Mouse (Mus musculus) lung, embryonic 14.5 days (tissue): ENCODE data around the gene Plcl1. TPM values are rescaled to one million over a fixed set of nuclear protein-coding genes. Genes with fewer than 3 reads are reported as not detected.
A peak's percentile ranks its signal among the peaks of the same experiment; 100 is the strongest.

Source experiments
- ATAC-seq: fragments of 200-750 bp; cut with Nextera tagmentation; 2 replicates; pipeline ENCODE4 v1.8.0; 2017; ENCODE audit warnings: mild to moderate bottlenecking, moderate TSS enrichment, moderate library complexity; ENCODE audit not compliant: insufficient read depth
- DNase-seq: peaks from one replicate; pipeline ENCODE4 v3.0.0-alpha.2; 2015
- H3K27ac ChIP-seq: fragments of 300-500 bp; sonication (generic); 2 replicates; pipeline ENCODE4 v1.5.1; 2014; ENCODE audit warnings: low read depth, mild to moderate bottlenecking, moderate library complexity
- H3K27me3 ChIP-seq: fragments of 300-500 bp; sonication (generic); 2 replicates; pipeline ENCODE4 v1.6.1; 2014; ENCODE audit warnings: low read length, control low read depth; ENCODE audit not compliant: insufficient read depth
- H3K36me3 ChIP-seq: fragments of 300-500 bp; sonication (generic); 2 replicates; pipeline ENCODE4 v1.6.1; 2014; ENCODE audit warnings: control low read depth; ENCODE audit not compliant: insufficient read depth
- H3K4me1 ChIP-seq: fragments of 300-500 bp; sonication (generic); 2 replicates; pipeline ENCODE4 v1.6.1; 2014; ENCODE audit warnings: antibody characterized with exemption, control low read depth; ENCODE audit not compliant: insufficient read depth
- H3K4me2 ChIP-seq: fragments of 300-500 bp; sonication (generic); 2 replicates; pipeline ENCODE4 v1.6.1; 2014; ENCODE audit warnings: mild to moderate bottlenecking
- H3K4me3 ChIP-seq: fragments of 300-500 bp; sonication (generic); 2 replicates; pipeline ENCODE4 v1.5.1; 2014; ENCODE audit warnings: low read depth, low read length
- H3K9ac ChIP-seq: fragments of 300-500 bp; sonication (generic); 2 replicates; pipeline ENCODE4 v1.6.1; 2014
- H3K9me3 ChIP-seq: fragments of 300-500 bp; sonication (generic); 2 replicates; pipeline ENCODE4 v1.6.1; 2016; ENCODE audit warnings: low read depth, low read length, control low read depth
- CTCF ChIP-seq: IDR thresholded peaks from 2 replicates; pipeline ENCODE4 v1.5.1; 2016; ENCODE audit warnings: antibody characterized with exemption, low read depth
- WGBS: fragments of 180-500 bp; shearing (Covaris S2); extraction: QIAGEN DNeasy Blood & Tissue Kit; methylation state at CpG from one replicate; pipeline ENCODE4 v1.1.7; 2014; 5-methylcytosine and 5-hydroxymethylcytosine counted together
- polyA plus RNA-seq: library from polyadenylated mRNA; unstranded; fragments of >200 nt; fragmentation: Nextera tagmentation; extraction: Ambion mirVana; gene quantifications from 2 replicates; pipeline ENCODE4 v1.2.1, GENCODE M21; 2014

Gene Plcl1
- polyA plus RNA-seq, 1 experiment from 2014 or later: 1.9 TPM

- TF ChIP-seq CTCF: no peak
- Histone ChIP-seq H3K4me1 (peaks cover 15% of the 10 kb centered on the region; the same call in 1 of the 2 replicates), H3K4me3 (no peak overlapping the region), H3K9ac (no peak overlapping the region), H3K36me3 (no peaks in the 10 kb centered on the region), H3K9me3 (no peaks in the 10 kb centered on the region), H3K4me2 (no peak overlapping the region), H3K27me3 (no peaks in the 10 kb centered on the region), H3K27ac (no peak overlapping the region)
- DNase-seq (no peak), ATAC-seq (no peak)
- 67% methylated on average over 4 of the region's 4 CpGs for WGBS
These were observed 32.9 kb downstream of the Plcl1 start for GRCm38 (mm10) chr1:55438617-55439016.

- no peaks in the 10 kb centered on the region for H3K9me3 ChIP-seq
- H3K4me2 ChIP-seq: no peak overlapping the region
- TF ChIP-seq CTCF: no peak
- DNase-seq (no peak), ATAC-seq (peak; percentile 48; the same call in 1 of the 2 replicates)
- no peak overlapping the region for H3K4me3 ChIP-seq
- no peak overlapping the region for H3K27ac ChIP-seq
- H3K27me3 ChIP-seq: no peaks in the 10 kb centered on the region
- H3K4me1 ChIP-seq: no peaks in the 10 kb centered on the region
- no peak overlapping the region for H3K9ac ChIP-seq
- WGBS: 67% methylated on average over 6 of the region's 6 CpGs
- H3K36me3 ChIP-seq: no peaks in the 10 kb centered on the region
These were observed 39.4 kb downstream of the Plcl1 start for GRCm38 (mm10) chr1:55445043-55445688.

- Histone ChIP-seq H3K4me3 (no peak overlapping the region), H3K9me3 (no peaks in the 10 kb centered on the region), H3K9ac (no peak overlapping the region), H3K36me3 (no peaks in the 10 kb centered on the region), H3K27me3 (no peaks in the 10 kb centered on the region), H3K27ac (peak overlapping the region; percentile 52; the same call in 1 of the 2 replicates), H3K4me2 (no peak overlapping the region), H3K4me1 (no peaks in the 10 kb centered on the region)
- peak; percentile 79; the same call in 1 of the 2 replicates for ATAC-seq
- TF ChIP-seq CTCF: no peak
- DNase-seq: peak; percentile 36
- 25% methylated on average over 3 of the region's 3 CpGs for WGBS
These were observed 39.9 kb downstream of the Plcl1 start for GRCm38 (mm10) chr1:55445689-55446044.

GRCm38 (mm10) chr1:55446273-55446672 is 40.6 kb downstream of the Plcl1 start:
- ATAC-seq (peak; percentile 36; the same call in 1 of the 2 replicates), DNase-seq (no peak)
- WGBS: 63% methylated on average over 5 of the region's 5 CpGs
- H3K4me1 ChIP-seq: no peaks in the 10 kb centered on the region
- H3K27ac ChIP-seq: 0 out of 2 replicates have a peak overlapping the region, but pooled peaks have one; percentile 52
- no peaks in the 10 kb centered on the region for H3K9me3 ChIP-seq
- no peaks in the 10 kb centered on the region for H3K27me3 ChIP-seq
- H3K4me2 ChIP-seq: no peak overlapping the region
- no peak overlapping the region for H3K9ac ChIP-seq
- no peaks in the 10 kb centered on the region for H3K36me3 ChIP-seq
- H3K4me3 ChIP-seq: no peak overlapping the region
- no peak for TF ChIP-seq CTCF

- 70% methylated on average over 2 of the region's 2 CpGs for WGBS
- H3K9me3 ChIP-seq: no peaks in the 10 kb centered on the region
- H3K4me2 ChIP-seq: no peak overlapping the region
- H3K9ac ChIP-seq: no peak overlapping the region
- no peak for ATAC-seq
- no peaks in the 10 kb centered on the region for H3K36me3 ChIP-seq
- H3K27me3 ChIP-seq: no peaks in the 10 kb centered on the region
- DNase-seq: no peak
- no peaks in the 10 kb centered on the region for H3K4me1 ChIP-seq
- no peak overlapping the region for H3K27ac ChIP-seq
- TF ChIP-seq CTCF: no peak
- no peak overlapping the region for H3K4me3 ChIP-seq
These were observed 41.2 kb downstream of the Plcl1 start for GRCm38 (mm10) chr1:55446876-55447275.

- Histone ChIP-seq H3K27ac (no peak overlapping the region), H3K27me3 (no peaks in the 10 kb centered on the region), H3K4me1 (no peaks in the 10 kb centered on the region), H3K9me3 (no peaks in the 10 kb centered on the region), H3K4me2 (no peak overlapping the region), H3K9ac (no peak overlapping the region), H3K36me3 (no peaks in the 10 kb centered on the region), H3K4me3 (no peak overlapping the region)
- peak; percentile 45 for TF ChIP-seq CTCF
- no peak for ATAC-seq
- 77% methylated on average over 2 of the region's 2 CpGs for WGBS
- no peak for DNase-seq
These were observed 41.9 kb downstream of the Plcl1 start for GRCm38 (mm10) chr1:55447661-55448060.

- TF ChIP-seq CTCF: no peak
- H3K4me2 ChIP-seq: no peak overlapping the region
- DNase-seq: no peak
- WGBS: 77% methylated on average over 1 of the region's 1 CpGs
- no peak for ATAC-seq
- H3K4me1 ChIP-seq: no peaks in the 10 kb centered on the region
- no peak overlapping the region for H3K4me3 ChIP-seq
- H3K36me3 ChIP-seq: no peaks in the 10 kb centered on the region
- no peaks in the 10 kb centered on the region for H3K9me3 ChIP-seq
- H3K27me3 ChIP-seq: no peaks in the 10 kb centered on the region
- no peak overlapping the region for H3K27ac ChIP-seq
- no peak overlapping the region for H3K9ac ChIP-seq
These were observed 42.4 kb downstream of the Plcl1 start for GRCm38 (mm10) chr1:55448104-55448503.
